Mouse (Mus musculus): ENCODE results near the gene Cdc45. TPM values are rescaled to one million over a fixed set of nuclear protein-coding genes. Genes with fewer than 3 reads are reported as not detected.
A peak's percentile ranks its signal among the peaks of the same experiment; 100 is the strongest.

Gene Cdc45
- total and polyA plus RNA-seq, 3 experiments: 87.4 to 90.2 TPM; not detected in 1

- H3K27me3 ChIP-seq (ENCODE audit: control insufficient read depth in 1 of 2, insufficient read depth in 2 of 2, low read length in 2 of 2): no peaks in the 10 kb centered on the region
- peaks cover 5 to 18% of the 10 kb centered on the region in 2 experiments for H3K36me3 ChIP-seq (ENCODE audit: control insufficient read depth in 1 of 2, insufficient read depth in 2 of 2, low read length in 2 of 2)
- H3K9ac ChIP-seq (ENCODE audit: control insufficient read depth, low read depth, low read length, poor library complexity, severe bottlenecking): no peak overlapping the region
- no peaks in the 10 kb centered on the region for H3K9me3 ChIP-seq (replicated peaks; ENCODE audit: insufficient read depth, low read length)
- DNase-seq (ENCODE audit: low read depth, low spot score): no peak
- no peaks in the 10 kb centered on the region for H3K4me1 ChIP-seq (ENCODE audit: control insufficient read depth in 1 of 2, insufficient read depth in 2 of 2, low read length in 2 of 2)
- no peak overlapping the region for H3K4me3 ChIP-seq (ENCODE audit: control insufficient read depth in 1 of 2, insufficient read depth in 1 of 2, low read depth in 2 of 2, low read length in 2 of 2)
- no peak for TF ChIP-seq MAFK (IDR thresholded peaks at IDR 0.05; ENCODE audit: borderline replicate concordance, low read depth, low read length)
- no peak for TF ChIP-seq RCOR1 (IDR thresholded peaks at IDR 0.05; ENCODE audit: low read depth, low read length)
- no peak for TF ChIP-seq UBTF (IDR thresholded peaks at IDR 0.05; ENCODE audit: borderline replicate concordance, insufficient read depth, low read depth, low read length)
- TF ChIP-seq E2F4 (IDR thresholded peaks at IDR 0.05; ENCODE audit: borderline replicate concordance, low read depth, low read length): no peak
- no peak for TF ChIP-seq POLR2AphosphoS5 (IDR thresholded peaks at IDR 0.05; ENCODE audit: borderline replicate concordance, low read depth, low read length)
- TF ChIP-seq SIN3A (IDR thresholded peaks at IDR 0.05; ENCODE audit: low read length): no peak
- TF ChIP-seq MAX (IDR thresholded peaks at IDR 0.05; ENCODE audit: low read length): no peak
- TF ChIP-seq MXI1 (IDR thresholded peaks at IDR 0.05; ENCODE audit: low read depth, low read length): no peak
- no peak for TF ChIP-seq NELFE (IDR thresholded peaks at IDR 0.05; ENCODE audit: low read depth, low read length)
- TF ChIP-seq GABPA (IDR thresholded peaks at IDR 0.05; ENCODE audit: low read depth, low read length): no peak
- TF ChIP-seq GATA1 (IDR thresholded peaks at IDR 0.05; ENCODE audit: low read depth, low read length): no peak
- TF ChIP-seq TAL1 (IDR thresholded peaks at IDR 0.05; ENCODE audit: low read length): no peak
- no peak for TF ChIP-seq CHD2 (IDR thresholded peaks at IDR 0.05; ENCODE audit: low read length)
- no peak overlapping the region for H3K27ac ChIP-seq (ENCODE audit: control insufficient read depth, low read depth, low read length)
- peaks cover 2% of the 10 kb centered on the region; the same call in 1 of the 2 replicates for H3K79me2 ChIP-seq (ENCODE audit: control insufficient read depth, insufficient read depth, low read length, poor library complexity)
Measured at GRCm38 (mm10) chr16:18805746-18806145, 6.0 kb downstream of the Cdc45 start.

GRCm38 (mm10) chr16:18798841-18799240, 12.9 kb downstream of the Cdc45 start:
- no peaks in the 10 kb centered on the region for H3K9me3 ChIP-seq (replicated peaks; ENCODE audit: insufficient read depth, low read length)
- H3K79me2 ChIP-seq (ENCODE audit: control insufficient read depth, insufficient read depth, low read length, poor library complexity): no peaks in the 10 kb centered on the region
- no peak overlapping the region for H3K4me3 ChIP-seq (ENCODE audit: control insufficient read depth in 1 of 2, insufficient read depth in 1 of 2, low read depth in 2 of 2, low read length in 2 of 2)
- no peak overlapping the region for H3K27ac ChIP-seq (ENCODE audit: control insufficient read depth, low read depth, low read length)
- TF ChIP-seq SMC3 (IDR thresholded peaks at IDR 0.05; ENCODE audit: low read depth, low read length): peak; percentile 37
- TF ChIP-seq CTCF (IDR thresholded peaks at IDR 0.05 in 2 of 3, conservative IDR thresholded peaks at IDR 0.05 in 1 of 3; ENCODE audit: control insufficient read depth in 1 of 3, insufficient read depth in 1 of 3, low read depth in 2 of 3, low read length in 3 of 3, poor library complexity in 1 of 3, severe bottlenecking in 1 of 3): peak; percentile 25 to 42 (median 31); a peak in 3 of 6 replicates
- no peak for TF ChIP-seq ZKSCAN1 (IDR thresholded peaks at IDR 0.05; ENCODE audit: low read depth, low read length)
- TF ChIP-seq RAD21 (IDR thresholded peaks at IDR 0.05; ENCODE audit: low read depth, low read length): peak; percentile 24
- peaks cover 0 to 12% of the 10 kb centered on the region in 2 experiments; a peak in 2 of 4 replicates for H3K36me3 ChIP-seq (ENCODE audit: control insufficient read depth in 1 of 2, insufficient read depth in 2 of 2, low read length in 2 of 2)
- DNase-seq (ENCODE audit: low read depth, low spot score): no peak
- H3K27me3 ChIP-seq (ENCODE audit: control insufficient read depth in 1 of 2, insufficient read depth in 2 of 2, low read length in 2 of 2): no peaks in the 10 kb centered on the region
- H3K9ac ChIP-seq (ENCODE audit: control insufficient read depth, low read depth, low read length, poor library complexity, severe bottlenecking): no peak overlapping the region
- no peaks in the 10 kb centered on the region for H3K4me1 ChIP-seq (ENCODE audit: control insufficient read depth in 1 of 2, insufficient read depth in 2 of 2, low read length in 2 of 2)
